Mouse (Mus musculus): ENCODE measurements around the gene Fam186a. TPM values are rescaled to one million over a fixed set of nuclear protein-coding genes. Genes with fewer than 3 reads are reported as not detected.
"Not testable (repeated sequence)": the region's sequence is repeated elsewhere in the genome, so short reads cannot be mapped to it uniquely, and the experiment has no call there.

Fam186a gene
- polyA plus RNA-seq, 1 experiment from 2014 or later: not detected

DNA sequence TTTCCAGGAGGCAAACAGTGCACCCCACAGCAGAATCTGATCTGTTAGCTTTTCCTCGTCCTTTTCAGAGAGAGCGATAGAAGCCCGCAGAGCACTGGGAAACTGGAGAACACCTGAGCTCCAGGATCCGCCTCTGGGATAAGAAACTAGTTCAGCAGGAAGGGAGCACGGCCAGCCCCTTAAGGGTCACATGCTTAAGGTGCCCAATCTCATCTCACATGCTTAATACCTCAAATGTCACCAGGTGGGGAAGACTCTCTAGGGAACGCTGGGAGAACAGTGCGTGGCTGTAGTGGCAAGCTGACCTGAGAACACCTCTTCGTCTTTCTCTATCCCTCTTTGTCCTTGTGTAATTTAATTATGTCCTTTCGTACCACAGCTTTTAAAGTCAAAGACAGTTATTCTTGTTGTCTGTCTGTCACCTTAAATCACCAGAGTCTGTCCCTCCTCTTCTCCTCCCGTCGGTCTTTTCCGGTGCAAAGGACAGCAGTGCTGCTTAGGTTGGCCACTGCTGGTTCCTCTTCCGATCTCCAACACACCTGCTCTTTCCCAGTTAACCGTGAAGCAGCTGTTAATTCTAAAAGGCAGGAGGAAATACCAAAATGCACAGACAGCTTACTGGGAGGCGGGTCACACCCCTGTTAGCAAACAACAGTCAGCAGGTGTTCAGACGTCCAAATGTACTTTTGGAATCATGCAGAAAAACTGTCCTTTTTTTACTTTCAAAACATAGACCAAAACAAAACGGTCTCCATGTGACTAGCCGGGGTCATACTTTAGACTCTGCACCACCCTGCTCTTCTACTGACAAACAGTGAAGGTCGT lies 76.2 kb downstream of the Fam186a start:
- no peak for ATAC-seq
- 60% methylated on average over 19 of the region's 19 CpGs for WGBS
- H3K36me3 ChIP-seq (ENCODE audit: poor library complexity, severe bottlenecking): no peaks in the 10 kb centered on the region

DNA sequence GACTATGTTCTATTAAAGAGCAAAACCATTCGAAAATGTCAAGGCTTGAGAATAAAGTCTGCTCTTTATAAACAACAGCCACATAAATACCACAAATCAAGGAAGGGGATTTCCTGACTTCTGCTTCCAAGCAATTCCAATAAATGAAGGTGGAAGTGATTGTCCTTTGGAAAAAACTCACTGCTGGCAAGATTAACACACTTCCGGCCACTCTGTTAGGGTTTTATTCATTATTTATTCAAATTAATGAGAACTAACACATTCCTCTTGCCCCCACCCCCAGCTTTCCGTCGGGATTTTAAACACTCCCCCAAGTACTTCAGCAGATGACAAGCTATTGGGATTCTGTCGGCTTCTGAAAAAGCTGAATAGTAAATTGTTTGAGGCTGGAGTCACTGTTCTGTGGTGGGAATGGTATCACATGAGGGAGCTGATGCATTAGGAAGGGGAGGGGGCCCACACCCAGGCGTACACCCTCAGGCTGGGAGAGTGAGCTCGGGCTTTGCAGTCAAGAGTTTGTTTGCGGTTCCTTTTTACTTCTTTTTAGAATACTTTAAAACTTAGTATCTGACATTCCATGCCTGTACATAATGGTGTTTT lies 77.5 kb downstream of the Fam186a start:
- H3K4me2 ChIP-seq: no peak overlapping the region
- no peak overlapping the region for H3K9ac ChIP-seq
- H3K27ac ChIP-seq: no peak overlapping the region; the same call in 1 of the 2 replicates
- H3K4me3 ChIP-seq: no peak overlapping the region
- WGBS: 39% methylated on average over 8 of the region's 8 CpGs
- H3K9me3 ChIP-seq (replicated peaks): no peaks in the 10 kb centered on the region
- H3K36me3 ChIP-seq (ENCODE audit: poor library complexity, severe bottlenecking): no peaks in the 10 kb centered on the region
- no peaks in the 10 kb centered on the region for H3K27me3 ChIP-seq
- ATAC-seq: no peak
- H3K4me1 ChIP-seq: peaks cover 11% of the 10 kb centered on the region; the same call in 1 of the 2 replicates

More for the DNA sequence above, 76.2 kb downstream of the Fam186a start:
- Histone ChIP-seq H3K27ac (no peak overlapping the region), H3K4me2 (no peak overlapping the region), H3K9ac (no peak overlapping the region), H3K4me3 (no peak overlapping the region), H3K27me3 (no peaks in the 10 kb centered on the region), H3K9me3 (replicated peaks) (no peaks in the 10 kb centered on the region), H3K4me1 (peaks cover 11% of the 10 kb centered on the region; the same call in 1 of the 2 replicates)

DNA sequence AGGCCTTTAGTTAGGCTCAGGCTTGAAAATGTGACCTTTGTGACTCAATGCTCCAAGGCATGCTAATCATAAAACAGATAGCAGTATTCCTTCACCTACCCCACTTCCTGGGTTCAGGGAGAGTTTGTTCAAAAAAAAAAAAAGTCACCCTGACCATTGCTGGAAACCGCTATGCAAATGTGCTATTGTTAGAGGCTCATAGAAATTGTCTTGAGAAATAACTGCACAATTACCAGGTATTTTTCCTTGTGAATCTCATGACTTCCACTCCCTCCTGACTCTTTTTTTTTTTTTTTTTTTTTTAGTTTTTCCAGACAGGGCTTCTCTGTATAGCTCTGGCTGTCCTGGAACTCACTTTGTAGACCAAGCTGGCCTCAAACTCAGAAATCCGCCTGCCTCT lies 79.7 kb downstream of the Fam186a start:
- H3K9me3 ChIP-seq (replicated peaks); H3K27ac ChIP-seq; H3K4me2 ChIP-seq; H3K9ac ChIP-seq; ATAC-seq; H3K27me3 ChIP-seq; H3K36me3 ChIP-seq (ENCODE audit: poor library complexity, severe bottlenecking); H3K4me3 ChIP-seq: not testable (repeated sequence)
- 91% methylated on average over 2 of the region's 2 CpGs for WGBS
- H3K4me1 ChIP-seq: peaks cover 11% of the 10 kb centered on the region; the same call in 1 of the 2 replicates

DNA sequence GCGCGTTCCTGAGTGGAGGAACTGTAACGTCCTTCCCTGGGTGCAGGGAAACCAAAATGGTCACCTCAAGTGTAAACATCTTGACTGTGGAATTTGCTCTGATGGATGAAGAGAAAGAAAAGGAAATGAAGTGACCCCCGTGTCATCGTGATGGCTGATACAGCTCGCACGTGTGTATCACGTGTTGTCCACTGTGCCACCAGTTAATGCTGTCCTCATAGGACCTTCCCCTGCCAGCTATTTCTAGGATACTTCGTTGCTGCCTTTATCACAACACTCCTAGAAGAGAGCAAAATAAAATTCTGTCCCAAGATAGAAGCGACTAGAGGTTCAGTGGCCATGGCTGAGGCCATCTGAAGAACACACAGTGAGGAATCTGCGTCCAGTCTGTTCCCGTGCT lies 82.8 kb downstream of the Fam186a start:
- 92% methylated on average over 12 of the region's 12 CpGs for WGBS
- Histone ChIP-seq H3K27me3 (no peaks in the 10 kb centered on the region), H3K9ac (no peak overlapping the region), H3K4me3 (no peak overlapping the region), H3K36me3 (ENCODE audit: poor library complexity, severe bottlenecking) (no peaks in the 10 kb centered on the region), H3K9me3 (replicated peaks) (no peaks in the 10 kb centered on the region), H3K27ac (no peak overlapping the region), H3K4me2 (no peak overlapping the region), H3K4me1 (no peaks in the 10 kb centered on the region)
- no peak for ATAC-seq

DNA sequence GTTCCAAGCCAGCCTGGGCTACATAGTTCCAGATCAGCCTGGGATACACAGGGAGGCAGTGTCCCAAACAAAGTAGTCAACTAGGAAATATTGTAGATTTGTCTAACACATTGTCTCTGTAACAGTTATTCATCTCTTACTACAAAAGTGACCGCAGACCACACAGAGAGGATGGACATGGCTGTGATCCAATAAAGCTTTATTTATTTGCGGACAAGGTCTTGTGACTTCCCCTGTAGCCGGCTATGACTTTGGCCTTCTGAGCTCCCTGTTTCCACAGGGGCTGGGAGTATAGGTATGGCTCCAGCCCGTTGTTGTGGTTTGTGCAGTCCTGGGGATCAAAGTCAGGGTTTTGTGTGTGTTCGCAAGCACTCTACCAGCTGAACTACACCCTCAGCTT lies 88.3 kb downstream of the Fam186a start:
- no peak overlapping the region for H3K27ac ChIP-seq
- no peak overlapping the region for H3K9ac ChIP-seq
- peaks cover 15% of the 10 kb centered on the region for H3K4me1 ChIP-seq
- WGBS: 91% methylated on average over 5 of the region's 5 CpGs
- H3K36me3 ChIP-seq (ENCODE audit: poor library complexity, severe bottlenecking): no peaks in the 10 kb centered on the region
- H3K27me3 ChIP-seq: no peaks in the 10 kb centered on the region
- H3K9me3 ChIP-seq (replicated peaks): no peaks in the 10 kb centered on the region
- H3K4me2 ChIP-seq: no peak overlapping the region
- no peak for ATAC-seq
- no peak overlapping the region for H3K4me3 ChIP-seq

DNA sequence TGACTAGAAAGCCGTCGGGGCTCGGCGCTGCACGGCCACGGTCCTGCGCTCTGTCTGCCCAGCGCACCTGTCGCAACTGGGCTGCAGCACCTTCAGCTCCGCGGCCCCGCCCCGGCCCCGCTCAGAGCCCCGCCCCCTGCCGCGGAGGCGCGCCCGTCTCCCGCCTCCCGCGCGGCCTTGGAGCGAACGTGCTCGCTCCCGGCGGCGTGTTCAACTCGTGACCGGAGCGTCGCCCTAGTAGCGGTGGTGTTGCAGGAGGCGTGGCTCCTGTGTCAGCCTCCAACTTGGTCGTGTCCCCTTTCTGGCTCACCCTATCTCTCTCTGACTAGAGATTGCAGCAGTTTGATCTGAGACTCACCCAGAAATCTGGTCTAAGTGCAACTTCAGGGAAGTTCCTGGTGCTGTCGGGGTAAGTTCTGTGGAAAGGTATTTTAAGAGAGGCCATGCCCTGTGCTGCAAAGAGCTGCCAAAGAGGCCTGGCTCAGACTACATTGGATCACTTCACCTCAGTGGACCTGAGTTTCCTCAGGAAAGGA lies 91.5 kb downstream of the Fam186a start, which contains the start of gene Lima1:
Lima1 (minus strand) TSS at position 123 of the 536 bp plus-strand sequence.
- Histone ChIP-seq H3K4me1 (peaks cover 26% of the 10 kb centered on the region), H3K9me3 (replicated peaks) (no peaks in the 10 kb centered on the region), H3K4me2 (peak within 1 kb of the TSS; percentile 92), H3K36me3 (ENCODE audit: poor library complexity, severe bottlenecking) (no peaks in the 10 kb centered on the region), H3K9ac (peak within 1 kb of the TSS; percentile 76), H3K27ac (no peak within 1 kb of the TSS), H3K4me3 (peak within 1 kb of the TSS; percentile 61), H3K27me3 (no peaks in the 10 kb centered on the region)
- under 1% methylated on average over 38 of the region's 38 CpGs for WGBS
- ATAC-seq: peak; percentile 96

DNA sequence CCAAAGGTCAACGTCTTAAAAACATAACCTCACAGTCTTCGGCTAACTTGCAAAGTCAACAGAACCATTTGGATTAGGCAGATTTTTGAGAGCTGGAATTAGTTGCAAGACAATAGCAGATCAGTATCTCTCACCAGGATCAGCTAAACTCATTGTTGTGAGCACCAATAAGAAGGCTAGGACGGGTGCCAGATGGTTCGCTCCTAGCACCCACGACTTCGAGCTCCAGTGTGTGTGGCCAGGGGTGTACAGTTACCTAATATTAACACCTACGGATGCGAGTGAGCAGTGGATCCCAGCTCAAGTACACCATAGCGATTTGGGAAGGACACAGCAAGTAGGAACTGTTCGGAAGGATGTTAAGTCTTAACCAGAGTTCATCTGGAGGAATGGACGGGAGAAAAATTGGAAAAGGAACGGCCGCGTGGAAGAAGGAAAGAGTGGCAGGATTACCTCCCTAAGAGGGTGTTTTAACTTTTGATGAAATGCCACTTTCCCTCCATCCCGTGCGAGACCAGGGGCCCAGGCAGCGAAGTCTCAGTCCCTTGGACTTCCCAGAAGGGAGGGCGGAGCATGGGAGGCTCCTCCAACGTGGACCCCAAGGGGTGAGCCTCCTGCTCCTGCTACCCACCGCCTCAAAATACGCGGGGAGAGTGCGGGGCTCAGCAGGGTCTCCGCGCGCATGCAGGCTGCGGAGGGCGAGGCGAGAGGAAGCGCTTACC lies 92.1 kb downstream of the Fam186a start:
- Histone ChIP-seq H3K4me2 (peak overlapping the region; percentile 92), H3K36me3 (ENCODE audit: poor library complexity, severe bottlenecking) (0 out of 2 replicates have a peak, but pooled peaks cover 3% of the 10 kb centered on the region), H3K27me3 (no peaks in the 10 kb centered on the region), H3K9me3 (replicated peaks) (no peaks in the 10 kb centered on the region), H3K4me3 (peak overlapping the region; percentile 61), H3K27ac (no peak overlapping the region), H3K4me1 (peaks cover 26% of the 10 kb centered on the region), H3K9ac (peak overlapping the region; percentile 76)
- 3% methylated on average over 30 of the region's 30 CpGs for WGBS
- ATAC-seq: peak; percentile 16

DNA sequence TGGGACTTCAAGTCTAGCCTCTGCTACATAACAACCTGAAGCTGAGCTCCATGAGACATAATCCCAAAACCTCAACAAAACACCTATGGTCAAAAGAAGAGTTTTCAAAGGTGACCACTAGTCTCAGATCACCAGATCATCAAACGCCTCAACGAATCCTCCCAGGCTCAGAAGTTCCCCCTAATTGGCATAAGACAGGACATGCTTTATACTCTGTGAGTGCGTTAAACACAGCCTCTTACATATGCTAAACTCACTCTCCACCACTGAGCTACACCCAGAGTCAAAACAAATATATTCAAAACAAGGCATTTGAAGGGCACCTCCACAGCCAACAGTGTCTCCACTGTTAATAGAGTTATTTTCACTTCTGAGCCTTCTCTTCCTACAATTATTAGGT lies 94.3 kb downstream of the Fam186a start:
- Histone ChIP-seq H3K27me3 (no peaks in the 10 kb centered on the region), H3K36me3 (ENCODE audit: poor library complexity, severe bottlenecking) (0 out of 2 replicates have a peak, but pooled peaks cover 4% of the 10 kb centered on the region), H3K9ac (no peak overlapping the region), H3K27ac (no peak overlapping the region), H3K9me3 (replicated peaks) (no peaks in the 10 kb centered on the region), H3K4me2 (no peak overlapping the region), H3K4me1 (peaks cover 26% of the 10 kb centered on the region), H3K4me3 (no peak overlapping the region)
- no peak for ATAC-seq
- WGBS: 54% methylated on average over 3 of the region's 3 CpGs

Other genes with a start within 250 kb of the Fam186a start
- 1.2 and 1.3 TPM in 2 replicates for gene Gpd1, start 249.5 kb downstream of the Fam186a start, polyA plus RNA-seq (2015; fragmentation: Nextera tagmentation; extraction: Ambion mirVana)
- 177 and 190 TPM in 2 replicates for gene Cox14, start 241.4 kb downstream of the Fam186a start, polyA plus RNA-seq (2015; fragmentation: Nextera tagmentation; extraction: Ambion mirVana)
- 62.6 and 67.2 TPM in 2 replicates for gene Cers5, start 194.2 kb downstream of the Fam186a start, polyA plus RNA-seq (2015; fragmentation: Nextera tagmentation; extraction: Ambion mirVana)
- gene Lima1, start 91.6 kb downstream of the Fam186a start, polyA plus RNA-seq (2015; fragmentation: Nextera tagmentation; extraction: Ambion mirVana): 33.5 and 37.5 TPM in 2 replicates
- gene Larp4, start 3.0 kb upstream of the Fam186a start, polyA plus RNA-seq (2015; fragmentation: Nextera tagmentation; extraction: Ambion mirVana): 29.2 and 30.9 TPM in 2 replicates
- gene Dip2b, start 71.6 kb upstream of the Fam186a start, polyA plus RNA-seq (2015; fragmentation: Nextera tagmentation; extraction: Ambion mirVana): 18.8 and 20.3 TPM in 2 replicates